Mouse (Mus musculus) ES-E14 (cell line): ENCODE data around the gene Kif1c.

Experiments
- CHD2 ChIP-seq: IDR thresholded peaks from 2 replicates; pipeline ENCODE4 v1.6.1; 2014; ENCODE audit warnings: mild to moderate bottlenecking, low read depth, low read length, inconsistent platforms
- HCFC1 ChIP-seq: IDR thresholded peaks from 2 replicates; pipeline ENCODE4 v1.6.1; 2012; ENCODE audit warnings: low read length, inconsistent platforms, borderline replicate concordance; ENCODE audit not compliant: insufficient read depth
- MAFK ChIP-seq: IDR thresholded peaks from 2 replicates; pipeline ENCODE4 v1.6.1; 2014; ENCODE audit warnings: mild to moderate bottlenecking, low read depth, low read length, inconsistent platforms; ENCODE audit not compliant: insufficient read depth
- ZNF384 ChIP-seq: IDR thresholded peaks from 2 replicates; pipeline ENCODE4 v1.6.1; 2012; ENCODE audit warnings: low read depth, low read length, inconsistent platforms

DNA sequence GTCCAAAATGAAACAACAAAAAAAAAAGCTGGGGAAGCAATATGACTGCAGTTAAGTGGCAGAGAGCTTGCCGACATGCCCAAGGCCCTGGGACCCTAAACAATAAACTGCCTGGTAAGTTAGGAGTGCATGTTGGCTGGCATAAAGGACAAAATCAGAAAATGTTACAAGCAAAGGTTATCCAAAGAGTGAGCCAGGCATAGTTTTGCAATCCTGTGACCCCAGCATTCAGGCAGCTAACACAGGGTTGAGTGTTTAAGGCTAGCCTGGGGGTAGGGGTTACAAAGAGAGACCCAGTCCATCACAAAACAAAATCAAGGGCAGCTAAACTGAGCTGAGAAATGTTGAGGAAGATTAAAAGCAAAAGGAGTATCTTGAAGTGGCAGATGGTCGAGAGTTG lies 1.3 kb upstream of the Kif1c start:
- TF ChIP-seq CHD2: no peak
- no peak for TF ChIP-seq ZNF384
- TF ChIP-seq MAFK: no peak
- TF ChIP-seq HCFC1: no peak
